Mouse (Mus musculus) liver, embryonic 15.5 days (tissue): ENCODE data around the gene Prkd1. TPM values are rescaled to one million over a fixed set of nuclear protein-coding genes. Genes with fewer than 3 reads are reported as not detected.

Experiments
- ATAC-seq: fragments of 200-750 bp; cut with Nextera tagmentation; 2 replicates; pipeline ENCODE4 v1.8.0; 2017; ENCODE audit warnings: moderate number of reproducible peaks, mild to moderate bottlenecking, moderate library complexity; ENCODE audit not compliant: insufficient read depth
- H3K27ac ChIP-seq: fragments of 300-500 bp; sonication (generic); replicated peaks from 2 replicates; pipeline ENCODE4 v1.5.1; 2015; ENCODE audit warnings: mild to moderate bottlenecking, inconsistent platforms
- H3K27me3 ChIP-seq: fragments of 300-500 bp; sonication (generic); 2 replicates; pipeline ENCODE4 v1.6.1; 2015; ENCODE audit warnings: mild to moderate bottlenecking, inconsistent platforms
- H3K36me3 ChIP-seq: fragments of 300-500 bp; sonication (generic); replicated peaks from 2 replicates; pipeline ENCODE4 v1.6.1; 2015; ENCODE audit warnings: moderate library complexity, mild to moderate bottlenecking, inconsistent platforms
- H3K4me1 ChIP-seq: fragments of 300-500 bp; sonication (generic); replicated peaks from 2 replicates; pipeline ENCODE4 v1.6.1; 2015; ENCODE audit warnings: inconsistent platforms
- H3K4me2 ChIP-seq: fragments of 300-500 bp; sonication (generic); 2 replicates; pipeline ENCODE4 v1.6.1; 2015; ENCODE audit warnings: moderate library complexity, mild to moderate bottlenecking, inconsistent platforms
- H3K4me3 ChIP-seq: fragments of 300-500 bp; sonication (generic); replicated peaks from 2 replicates; pipeline ENCODE4 v1.5.1; 2015; ENCODE audit warnings: mild to moderate bottlenecking, inconsistent platforms
- H3K9ac ChIP-seq: fragments of 300-500 bp; sonication (generic); 2 replicates; pipeline ENCODE4 v1.6.1; 2015; ENCODE audit warnings: moderate library complexity, mild to moderate bottlenecking, inconsistent platforms
- H3K9me3 ChIP-seq: fragments of 300-500 bp; sonication (generic); replicated peaks from 2 replicates; pipeline ENCODE4 v1.6.1; 2016; ENCODE audit warnings: inconsistent platforms
- WGBS: fragments of 180-500 bp; shearing (Covaris S2); methylation state at CpG from one replicate; pipeline ENCODE4 v1.1.7; 2015; ENCODE audit warnings: mixed read lengths; ENCODE audit not compliant: insufficient replicate concordance; 5-methylcytosine and 5-hydroxymethylcytosine counted together
- polyA plus RNA-seq: library from polyadenylated mRNA; unstranded; fragments of >200 nt; fragmentation: Nextera tagmentation; extraction: Ambion mirVana; gene quantifications from 2 replicates; pipeline ENCODE4 v1.2.1, GENCODE M21; 2015

Prkd1 gene
- polyA plus RNA-seq, 1 experiment from 2014 or later = 0.61 TPM

- H3K9ac ChIP-seq = no peak overlapping the region
- H3K4me3 ChIP-seq = no peak overlapping the region
- H3K27ac ChIP-seq = no peak overlapping the region
- H3K36me3 ChIP-seq = no peaks in the 10 kb centered on the region
- WGBS = 57% methylated on average over 4 of the region's 4 CpGs
- H3K9me3 ChIP-seq = no peaks in the 10 kb centered on the region
- no peaks in the 10 kb centered on the region for H3K27me3 ChIP-seq
- H3K4me2 ChIP-seq = no peak overlapping the region
- ATAC-seq = no peak
- H3K4me1 ChIP-seq = no peaks in the 10 kb centered on the region
These were observed 315.7 kb downstream of the Prkd1 start for GRCm38 (mm10) chr12:50333182-50333581.

GRCm38 (mm10) chr12:50314634-50315033 is 334.3 kb downstream of the Prkd1 start:
- H3K9ac ChIP-seq = no peak overlapping the region
- no peak overlapping the region for H3K27ac ChIP-seq
- no peak overlapping the region for H3K4me3 ChIP-seq
- no peak overlapping the region for H3K4me2 ChIP-seq
- no peak for ATAC-seq
- H3K36me3 ChIP-seq = no peaks in the 10 kb centered on the region
- H3K4me1 ChIP-seq = no peaks in the 10 kb centered on the region
- no peaks in the 10 kb centered on the region for H3K9me3 ChIP-seq
- H3K27me3 ChIP-seq = no peaks in the 10 kb centered on the region

GRCm38 (mm10) chr12:50309276-50309675 is 339.6 kb downstream of the Prkd1 start:
- no peaks in the 10 kb centered on the region for H3K36me3 ChIP-seq
- no peak overlapping the region for H3K27ac ChIP-seq
- 52% methylated on average over 3 of the region's 3 CpGs for WGBS
- no peaks in the 10 kb centered on the region for H3K27me3 ChIP-seq
- H3K4me1 ChIP-seq = no peaks in the 10 kb centered on the region
- H3K9ac ChIP-seq = no peak overlapping the region
- H3K9me3 ChIP-seq = no peaks in the 10 kb centered on the region
- ATAC-seq = no peak
- H3K4me3 ChIP-seq = no peak overlapping the region
- no peak overlapping the region for H3K4me2 ChIP-seq

- ATAC-seq = no peak
These were observed 347.6 kb downstream of the Prkd1 start for GRCm38 (mm10) chr12:50301334-50301733.

GRCm38 (mm10) chr12:50296067-50296466 is 352.8 kb downstream of the Prkd1 start:
- Histone ChIP-seq H3K36me3 (no peaks in the 10 kb centered on the region), H3K4me3 (no peak overlapping the region), H3K4me1 (no peaks in the 10 kb centered on the region), H3K27ac (no peak overlapping the region), H3K27me3 (no peaks in the 10 kb centered on the region), H3K9me3 (no peaks in the 10 kb centered on the region), H3K4me2 (no peak overlapping the region), H3K9ac (no peak overlapping the region)
- WGBS = 31% methylated on average over 2 of the region's 2 CpGs
- ATAC-seq = no peak

More at GRCm38 (mm10) chr12:50301334-50301733, 347.6 kb downstream of the Prkd1 start:
- Histone ChIP-seq H3K4me3 (no peak overlapping the region), H3K4me2 (no peak overlapping the region), H3K27me3 (no peaks in the 10 kb centered on the region), H3K4me1 (no peaks in the 10 kb centered on the region), H3K9me3 (no peaks in the 10 kb centered on the region), H3K9ac (no peak overlapping the region), H3K36me3 (no peaks in the 10 kb centered on the region), H3K27ac (no peak overlapping the region)
- WGBS = 44% methylated on average over 1 of the region's 1 CpGs

- Histone ChIP-seq H3K27ac (no peak overlapping the region), H3K4me2 (no peak overlapping the region), H3K27me3 (no peaks in the 10 kb centered on the region), H3K4me3 (no peak overlapping the region), H3K9ac (no peak overlapping the region), H3K9me3 (no peaks in the 10 kb centered on the region), H3K36me3 (no peaks in the 10 kb centered on the region), H3K4me1 (no peaks in the 10 kb centered on the region)
- ATAC-seq = no peak
- 61% methylated on average over 2 of the region's 2 CpGs for WGBS
These were observed 353.3 kb downstream of the Prkd1 start for GRCm38 (mm10) chr12:50295549-50295948.

- Histone ChIP-seq H3K36me3 (no peaks in the 10 kb centered on the region), H3K9ac (no peak overlapping the region), H3K9me3 (no peaks in the 10 kb centered on the region), H3K4me1 (no peaks in the 10 kb centered on the region), H3K4me3 (no peak overlapping the region), H3K27ac (no peak overlapping the region), H3K4me2 (no peak overlapping the region), H3K27me3 (no peaks in the 10 kb centered on the region)
- whole genome bisulfite sequencing = 39% methylated on average over 3 of the region's 3 CpGs
- no peak for ATAC-seq
These were observed 356.1 kb downstream of the Prkd1 start for GRCm38 (mm10) chr12:50292834-50293233.
